Mouse (Mus musculus): ENCODE results near the gene Ccdc127. TPM values are rescaled to one million over a fixed set of nuclear protein-coding genes. Genes with fewer than 3 reads are reported as not detected.
A peak's percentile ranks its signal among the peaks of the same experiment; 100 is the strongest.

Ccdc127 gene
- 10 to 100 TPM; 64.6 to 64.9 TPM for total RNA-seq (2021)
- long read RNA-seq, experiment 1, full-length matches to known transcripts: 72 of 81 reads
- long read RNA-seq, experiment 1, partial matches to known transcripts: 2 of 81 reads
- long read RNA-seq, experiment 1, other reads (novel, unspliced or antisense): 7 of 81 reads
- long read RNA-seq, experiment 2, full-length matches to known transcripts: 64 of 72 reads
- long read RNA-seq, experiment 2, partial matches to known transcripts: 1 of 72 reads
- long read RNA-seq, experiment 2, other reads (novel, unspliced or antisense): 7 of 72 reads

DNA sequence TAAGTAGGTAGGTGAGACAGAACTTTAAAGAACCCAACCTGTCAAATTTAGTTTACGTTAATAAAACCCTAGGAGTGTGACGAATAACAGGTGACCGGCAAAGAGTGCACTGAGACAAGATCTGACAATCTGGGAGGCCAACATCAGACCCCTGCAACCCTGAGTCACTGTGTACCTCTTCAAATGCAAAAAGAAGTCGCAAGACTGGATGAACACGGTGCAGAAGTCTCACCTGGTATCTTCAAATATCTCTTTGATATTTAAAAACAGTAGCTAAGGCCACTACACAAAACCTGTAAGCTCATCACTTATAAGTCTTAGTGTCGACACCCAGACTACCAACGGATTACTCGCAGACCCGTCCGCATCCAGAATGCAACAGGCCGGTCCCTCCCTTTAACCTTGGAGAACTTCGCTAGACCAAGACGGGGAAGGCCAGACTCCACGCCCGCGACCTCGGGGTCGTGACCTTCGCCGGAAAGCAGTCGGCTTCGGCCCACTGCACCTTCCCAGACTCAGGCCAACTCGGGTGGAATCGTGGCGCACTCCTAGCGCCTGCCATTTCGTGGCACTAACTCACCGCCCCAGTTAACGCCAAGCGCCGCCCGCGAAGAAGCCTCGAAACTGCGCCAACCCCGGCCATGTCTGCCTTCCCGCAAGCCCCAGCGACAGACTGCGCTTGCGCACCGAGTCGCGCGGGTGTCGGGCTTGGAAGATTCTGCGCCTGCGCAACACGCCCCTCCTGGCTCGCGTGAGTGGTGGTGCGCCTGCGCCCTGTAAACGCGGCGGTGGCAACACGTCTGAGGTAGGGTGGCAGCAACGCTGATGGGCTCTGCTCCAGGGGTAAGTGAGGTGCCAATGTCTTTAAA is at the start of gene Ccdc127, which contains the start of gene Sdha:
Ccdc127 (plus strand) TSS at position 744 of the 869 bp plus-strand sequence.
Sdha (minus strand) TSS at position 715 of the 869 bp plus-strand sequence.
- peak; percentile 96 to 97 for DNase-seq (ENCODE audit: low spot score in 2 of 2)
- intact Hi-C loops (cut with DNase I): loop anchor here (10.0 kb wide), 1 partner anchor 185 kb away; no protein-coding TSS in a partner anchor

- DNase-seq (ENCODE audit: low spot score in 2 of 2): peak; percentile 82 to 84
- intact Hi-C loops (cut with DNase I): loop anchor here (1.0 to 5.0 kb wide), 3 partner anchors 109 to 329 kb away; no protein-coding TSS in a partner anchor
Observed at GRCm38 (mm10) chr13:74300925-74301606, 49.0 kb upstream of the Ccdc127 start.

DNA sequence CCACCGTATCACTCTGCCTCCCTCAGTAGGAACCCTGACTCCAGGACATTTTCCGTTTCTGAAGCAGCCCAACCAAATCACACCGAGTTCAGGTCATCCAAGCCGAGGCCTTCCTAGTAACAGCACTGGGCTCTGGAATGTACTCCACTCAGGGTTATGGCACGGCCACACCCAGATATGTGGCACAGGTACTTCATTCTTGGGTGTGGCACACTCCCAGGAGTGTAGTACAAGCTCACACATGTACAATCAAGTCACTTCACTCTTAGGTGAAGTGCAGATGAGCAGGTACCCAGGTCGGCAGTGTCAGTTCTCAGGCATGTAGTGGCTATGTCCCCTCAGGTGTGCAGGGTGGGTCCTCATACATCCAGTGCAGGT is 48.5 kb upstream of the Ccdc127 start:
- intact Hi-C loops (cut with DNase I): loop anchor here (1.0 to 5.0 kb wide), 3 partner anchors 109 to 329 kb away; no protein-coding TSS in a partner anchor

DNA sequence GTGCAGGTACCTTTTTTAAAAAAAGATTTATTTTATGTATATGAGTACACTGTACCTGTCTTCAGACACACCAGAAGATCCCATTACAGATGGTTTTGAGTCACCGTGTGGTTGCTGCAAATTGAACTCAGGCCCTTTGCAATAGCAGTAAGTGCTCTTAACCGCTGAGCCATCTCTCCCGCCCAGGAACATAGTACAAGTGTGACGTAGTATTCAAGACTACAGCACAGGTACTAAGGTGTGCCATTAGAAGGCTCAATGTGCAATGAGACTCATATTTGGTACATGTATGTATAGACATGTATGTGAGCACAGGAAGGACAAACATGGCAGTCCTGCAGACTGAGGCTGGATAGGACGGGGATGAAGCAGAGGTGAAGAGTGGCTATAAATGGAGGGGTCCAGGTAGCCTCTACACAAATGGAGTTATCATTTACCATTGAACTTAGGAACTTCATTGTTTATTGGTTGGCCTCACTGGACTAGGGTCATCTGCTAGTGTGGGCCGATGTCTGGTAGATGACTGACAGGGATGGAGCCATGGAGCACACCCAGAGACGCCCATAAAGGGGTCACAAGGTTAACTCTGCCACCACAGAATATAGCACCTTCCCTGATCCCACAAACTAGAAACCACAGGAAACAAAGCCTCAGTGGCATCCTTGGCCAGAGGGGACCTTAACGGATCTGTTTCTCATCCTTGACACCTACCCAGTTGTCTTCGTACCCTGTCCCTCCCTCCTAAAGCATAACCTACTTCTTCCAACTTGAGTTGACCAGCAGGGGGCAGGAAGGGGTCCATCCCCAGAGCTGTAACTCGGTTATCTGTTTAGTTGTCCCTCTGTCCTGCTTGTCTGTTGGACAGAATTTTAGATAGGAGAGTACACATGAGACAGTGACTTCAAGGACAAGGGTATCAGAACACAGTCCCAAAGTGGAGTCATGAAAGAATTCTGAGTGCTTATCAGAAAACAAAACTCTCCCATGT is 47.8 kb upstream of the Ccdc127 start:
- intact Hi-C loops (cut with DNase I): loop anchor here (5.0 kb wide), 2 partner anchors 110 to 330 kb away; no protein-coding TSS in a partner anchor
- DNase-seq (ENCODE audit: low spot score in 2 of 2): no peak

More for the DNA sequence above, 48.5 kb upstream of the Ccdc127 start:
- DNase-seq (ENCODE audit: low spot score in 2 of 2): no peak

DNA sequence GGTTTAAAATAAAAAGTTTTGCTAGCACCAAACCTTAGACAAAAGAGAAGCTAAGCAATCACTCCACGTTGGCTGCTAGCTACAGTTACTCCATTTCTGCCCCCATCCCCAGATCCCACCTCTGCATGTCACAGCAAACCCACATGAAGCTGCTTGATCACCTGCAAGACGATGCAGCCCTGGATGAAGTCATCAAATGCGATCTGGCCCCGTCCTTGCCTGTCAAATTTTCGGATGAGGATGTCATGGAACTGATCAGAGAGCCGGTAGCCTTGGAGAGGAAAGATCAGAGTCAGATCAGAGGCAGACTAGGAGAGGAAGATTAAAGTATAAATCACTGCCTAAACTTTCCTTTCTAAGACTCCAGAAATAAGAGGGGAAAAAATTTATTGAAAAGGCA is 44.7 kb upstream of the Ccdc127 start:
- intact Hi-C loops (cut with DNase I): no loop called here

GRCm38 (mm10) chr13:74305780-74306179 is 44.3 kb upstream of the Ccdc127 start:
- intact Hi-C loops (cut with DNase I): no loop called here
- DNase-seq (ENCODE audit: low spot score in 2 of 2): no peak

More for the DNA sequence above, 44.7 kb upstream of the Ccdc127 start:
- no peak for DNase-seq (ENCODE audit: low spot score in 2 of 2)

- intact Hi-C loops (cut with DNase I): no loop called here
Observed at GRCm38 (mm10) chr13:74314616-74315015, 35.5 kb upstream of the Ccdc127 start.

GRCm38 (mm10) chr13:74316386-74316785 is 33.7 kb upstream of the Ccdc127 start:
- intact Hi-C loops (cut with DNase I): no loop called here
- no peak for DNase-seq (ENCODE audit: low spot score in 2 of 2)

More at GRCm38 (mm10) chr13:74314616-74315015, 35.5 kb upstream of the Ccdc127 start:
- DNase-seq (ENCODE audit: low spot score in 2 of 2): no peak

- no peak for DNase-seq (ENCODE audit: low spot score in 2 of 2)
- intact Hi-C loops (cut with DNase I): no loop called here
Observed at GRCm38 (mm10) chr13:74316789-74317169, 33.3 kb upstream of the Ccdc127 start.

DNA sequence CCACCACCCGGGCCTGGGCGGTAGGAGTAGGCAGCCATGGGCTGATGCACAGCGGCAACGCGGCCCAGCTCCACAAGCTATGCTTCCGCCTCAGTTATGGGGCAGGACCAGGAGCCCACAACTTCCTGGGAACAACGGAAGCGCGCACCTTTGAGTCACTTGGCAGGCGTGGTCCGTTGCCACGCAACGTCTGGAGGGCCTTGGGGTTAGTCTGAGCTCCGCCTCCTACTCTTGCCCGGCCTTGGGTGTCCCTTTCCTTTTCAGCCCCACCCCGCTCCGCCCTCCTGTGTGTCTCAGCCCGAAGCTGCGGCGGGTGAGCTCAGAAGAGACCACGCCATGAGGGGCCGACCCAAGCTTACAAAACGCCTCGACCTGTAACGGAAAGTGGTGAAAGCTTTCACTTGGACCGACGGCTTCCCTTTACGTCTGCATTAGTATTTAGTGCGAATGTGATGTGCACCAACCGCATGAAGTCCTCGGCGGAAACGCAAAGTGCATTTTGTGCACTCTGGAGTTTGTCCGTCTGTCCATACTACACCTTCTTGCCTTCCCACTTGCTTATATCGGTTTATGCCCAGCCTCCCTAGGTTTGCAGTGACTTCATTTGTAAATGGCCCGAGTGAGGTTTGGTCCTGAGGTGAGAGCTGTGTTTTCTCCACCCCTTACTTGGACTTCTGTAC is 32.8 kb upstream of the Ccdc127 start, which contains the start of gene Pdcd6:
Pdcd6 (minus strand) TSS at position 411 of the 680 bp plus-strand sequence.
- intact Hi-C loops (cut with DNase I): no loop called here

DNA sequence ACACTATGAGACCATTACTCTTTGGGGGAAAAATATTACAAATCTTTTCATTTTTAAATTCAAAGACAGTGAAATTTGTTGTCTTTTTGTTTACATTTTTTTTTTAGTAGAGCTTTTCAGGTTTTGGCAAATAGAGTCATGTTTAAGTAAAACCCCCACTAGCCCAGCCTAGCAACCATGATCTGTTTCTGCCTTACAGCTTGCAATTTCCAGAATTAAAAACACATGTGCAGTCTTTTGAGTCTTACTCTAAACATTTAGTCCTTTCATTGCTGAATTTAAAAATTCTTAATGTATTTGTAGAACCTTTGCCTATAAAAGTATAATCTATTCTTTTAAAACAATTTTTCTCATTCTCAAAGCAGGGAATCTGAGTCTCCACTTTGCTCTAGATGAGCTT is 20.8 kb upstream of the Ccdc127 start:
- intact Hi-C loops (cut with DNase I): no loop called here
- DNase-seq (ENCODE audit: low spot score in 2 of 2): no peak

More for the DNA sequence above, 32.8 kb upstream of the Ccdc127 start, which contains the start of gene Pdcd6:
- DNase-seq (ENCODE audit: low spot score in 2 of 2): peak; percentile 86 to 89

DNA sequence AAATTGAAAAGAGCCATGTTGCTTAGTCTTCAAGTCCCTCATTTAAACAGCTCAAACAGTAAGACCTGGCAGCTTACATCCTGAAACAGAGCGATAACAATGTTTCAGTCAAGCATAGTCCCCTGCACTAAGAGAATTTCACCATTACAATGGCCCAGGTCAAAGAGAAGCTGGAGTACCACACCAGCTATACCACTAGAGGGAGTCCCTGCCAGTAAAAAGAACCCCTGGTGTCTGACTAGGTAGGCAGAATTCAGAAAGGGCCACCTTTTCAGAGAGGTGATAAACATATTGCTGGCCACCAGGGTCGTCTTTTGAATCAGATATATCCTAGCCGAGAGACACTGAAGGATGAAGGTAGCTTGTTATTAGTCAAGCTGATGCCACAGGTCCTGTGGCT is 9.1 kb upstream of the Ccdc127 start:
- peak; percentile 30 to 42 for DNase-seq (ENCODE audit: low spot score in 2 of 2)
- intact Hi-C loops (cut with DNase I): loop anchor here (10.0 kb wide), 1 partner anchor 194 kb away; no protein-coding TSS in a partner anchor

DNA sequence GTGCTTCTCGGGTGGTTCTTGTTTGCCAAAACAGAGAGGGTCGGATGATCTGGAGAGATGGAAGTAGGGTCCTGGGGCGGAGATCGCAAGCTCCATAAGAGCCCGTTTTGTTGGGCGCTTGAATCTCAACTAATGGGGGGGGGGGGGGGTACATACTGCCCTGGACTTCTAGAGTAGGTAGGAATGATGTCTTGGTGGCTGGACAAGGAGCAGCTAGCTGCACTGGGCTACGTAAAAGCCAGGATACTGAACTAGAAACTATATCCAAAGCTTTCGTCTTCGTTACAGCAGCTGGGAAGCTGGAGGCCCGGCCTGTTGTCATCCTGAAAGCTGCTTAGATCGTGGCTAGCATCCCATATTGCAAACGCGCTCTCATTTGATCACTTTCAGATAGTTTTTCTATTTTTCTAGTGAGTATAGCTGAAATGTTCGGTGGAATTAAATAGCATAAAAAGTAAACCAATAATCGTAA is 362 bp downstream of the Ccdc127 start:
- intact Hi-C loops (cut with DNase I): no loop called here
- peak; percentile 20 to 22 for DNase-seq (ENCODE audit: low spot score in 2 of 2)

DNA sequence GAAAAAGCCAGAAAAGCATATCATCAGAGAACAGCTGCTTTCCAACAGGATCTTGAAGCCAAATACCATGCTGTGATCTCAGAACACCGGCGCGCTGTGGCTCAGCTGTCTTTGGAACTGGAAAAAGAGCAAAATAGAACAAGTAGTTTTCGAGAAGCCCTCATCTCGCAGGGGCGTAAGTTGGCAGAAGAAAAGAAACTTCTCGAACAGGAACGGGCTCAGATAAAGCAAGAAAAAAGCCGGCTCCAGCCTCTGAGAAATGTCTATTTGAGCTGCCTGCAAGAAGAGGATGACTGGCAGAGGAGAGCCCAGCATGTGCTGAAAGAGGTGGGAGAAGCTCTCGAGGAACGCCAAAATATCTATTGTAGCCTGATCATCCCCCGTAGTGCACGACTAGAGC is 6.4 kb downstream of the Ccdc127 start:
- intact Hi-C loops (cut with DNase I): no loop called here
- DNase-seq (ENCODE audit: low spot score in 2 of 2): peak in 1 of 2 experiments; percentile 32

- no peak for DNase-seq (ENCODE audit: low spot score in 2 of 2)
- intact Hi-C loops (cut with DNase I): no loop called here
Observed at GRCm38 (mm10) chr13:74362218-74362617, 12.1 kb downstream of the Ccdc127 start.

DNA sequence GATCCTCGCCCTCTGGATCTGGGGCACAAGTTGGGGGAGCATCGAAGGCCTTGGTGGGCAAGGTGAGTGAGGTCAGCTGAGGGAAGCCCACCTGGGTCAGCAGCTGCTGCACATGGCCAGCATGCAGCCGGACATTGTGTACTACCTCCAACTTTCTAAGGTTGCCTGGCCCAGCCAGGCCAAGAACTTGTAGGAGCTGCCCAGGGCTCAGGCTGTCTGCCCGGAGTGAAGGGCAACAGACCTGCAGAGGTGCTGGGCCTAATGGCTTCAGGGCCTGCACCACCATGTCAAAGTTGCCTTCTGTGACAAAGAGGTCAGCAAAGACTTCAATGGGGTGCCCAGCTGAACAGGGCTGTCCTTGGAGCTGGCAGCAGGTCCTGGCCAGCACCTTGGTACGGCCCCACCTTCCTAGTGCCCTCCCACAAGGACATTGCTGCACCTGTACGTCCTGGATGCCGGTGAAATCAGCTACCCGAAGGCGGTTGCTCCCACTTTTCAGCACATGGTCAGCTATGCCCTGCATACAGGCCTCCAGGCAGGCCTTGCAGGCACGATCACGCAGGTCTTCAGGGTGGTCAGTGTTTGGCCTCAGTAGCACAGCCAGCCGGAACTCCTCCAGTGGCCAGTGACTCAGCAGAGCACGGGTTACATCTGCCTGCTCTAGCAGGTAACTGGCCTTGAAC is 13.2 kb downstream of the Ccdc127 start:
- no peak for DNase-seq (ENCODE audit: low spot score in 2 of 2)
- intact Hi-C loops (cut with DNase I): no loop called here

DNA sequence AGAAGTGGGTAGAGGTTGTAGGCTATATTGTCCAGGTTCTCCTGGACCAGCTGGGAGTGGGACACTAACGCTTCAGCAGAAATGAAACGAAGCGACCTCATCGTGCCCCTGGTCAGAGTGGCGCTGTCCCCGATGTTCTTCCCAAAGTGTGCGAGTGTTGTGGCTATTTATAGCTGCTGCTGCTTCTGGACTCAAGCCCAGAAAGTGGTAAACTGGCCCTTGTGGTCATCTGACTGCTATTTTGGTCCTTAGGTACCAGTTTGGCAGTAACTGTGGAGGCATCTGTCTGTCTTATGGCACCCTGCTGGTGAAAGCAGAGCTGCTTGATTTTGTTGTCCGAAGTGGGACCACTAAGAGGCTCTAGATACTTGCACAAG is 13.7 kb downstream of the Ccdc127 start, which contains the start of gene Lrrc14b:
Lrrc14b (minus strand) TSS at position 147 of the 377 bp plus-strand sequence.
- intact Hi-C loops (cut with DNase I): no loop called here
- DNase-seq (ENCODE audit: low spot score in 2 of 2): peak in 1 of 2 experiments; percentile 33
